Mouse (Mus musculus): ENCODE measurements around the gene Arf3. TPM values are rescaled to one million over a fixed set of nuclear protein-coding genes. Genes with fewer than 3 reads are reported as not detected.

The Arf3 gene
- polyA plus RNA-seq, 2 experiments: 6.6 to 16.4 TPM

- 61% methylated on average over 5 of the region's 5 CpGs for WGBS (ENCODE audit: insufficient replicate concordance)
- no peak overlapping the region for H3K9ac ChIP-seq (replicated peaks)
Measured at GRCm38 (mm10) chr15:98733976-98734566, 28.9 kb downstream of the Arf3 start.

GRCm38 (mm10) chr15:98733370-98733769 is 29.6 kb downstream of the Arf3 start:
- H3K4me1 ChIP-seq (replicated peaks; ENCODE audit: control insufficient read depth in 2 of 2, insufficient read depth in 2 of 2, low read length in 1 of 2): peaks cover 6 to 21% of the 10 kb centered on the region in 2 experiments; a peak in 3 of 4 replicates
- H3K27ac ChIP-seq: no peak overlapping the region
- no peaks in the 10 kb centered on the region for H3K9me3 ChIP-seq (ENCODE audit: control insufficient read depth, low read length)
- peaks cover 10% of the 10 kb centered on the region for H3K27me3 ChIP-seq (ENCODE audit: control insufficient read depth, insufficient read depth, low read length)
- H3K4me3 ChIP-seq (ENCODE audit: insufficient read depth in 1 of 2, low read depth in 2 of 2, low read length in 2 of 2): no peak overlapping the region
- DNase-seq (ENCODE audit: low read depth in 3 of 3, low spot score in 3 of 3) (peak in 1 of 3 experiments; percentile 38), ATAC-seq (ENCODE audit: insufficient read depth) (peak; percentile 58; the same call in 1 of the 2 replicates)
- TF ChIP-seq EP300 (IDR thresholded peaks at IDR 0.05; ENCODE audit: low read depth) (peak; percentile 17; the same call in 1 of the 2 replicates), CTCF (IDR thresholded peaks at IDR 0.05; ENCODE audit: low read depth) (no peak)
- no peak overlapping the region for H3K9ac ChIP-seq (replicated peaks)
- H3K36me3 ChIP-seq (replicated peaks; ENCODE audit: control insufficient read depth, insufficient read depth, low read depth): no peaks in the 10 kb centered on the region
- 12% methylated on average over 6 of the region's 6 CpGs for WGBS (ENCODE audit: insufficient replicate concordance)
- no peak overlapping the region for H3K4me2 ChIP-seq (ENCODE audit: low read depth)

More at GRCm38 (mm10) chr15:98733976-98734566, 28.9 kb downstream of the Arf3 start:
- Histone ChIP-seq H3K36me3 (replicated peaks; ENCODE audit: control insufficient read depth, insufficient read depth, low read depth) (no peaks in the 10 kb centered on the region), H3K4me3 (ENCODE audit: insufficient read depth in 1 of 2, low read depth in 2 of 2, low read length in 2 of 2) (no peak overlapping the region), H3K4me1 (replicated peaks; ENCODE audit: control insufficient read depth in 2 of 2, insufficient read depth in 2 of 2, low read length in 1 of 2) (peaks cover 6 to 18% of the 10 kb centered on the region in 2 experiments; a peak in 3 of 4 replicates), H3K27ac (no peak overlapping the region), H3K4me2 (ENCODE audit: low read depth) (no peak overlapping the region), H3K27me3 (ENCODE audit: control insufficient read depth, insufficient read depth, low read length) (peaks cover 3% of the 10 kb centered on the region), H3K9me3 (ENCODE audit: control insufficient read depth, low read length) (no peaks in the 10 kb centered on the region)
- DNase-seq (ENCODE audit: low read depth in 3 of 3, low spot score in 3 of 3): no peak
- ATAC-seq (ENCODE audit: insufficient read depth): no peak
- TF ChIP-seq EP300 (IDR thresholded peaks at IDR 0.05; ENCODE audit: low read depth): no peak
- no peak for TF ChIP-seq CTCF (IDR thresholded peaks at IDR 0.05; ENCODE audit: low read depth)

DNA sequence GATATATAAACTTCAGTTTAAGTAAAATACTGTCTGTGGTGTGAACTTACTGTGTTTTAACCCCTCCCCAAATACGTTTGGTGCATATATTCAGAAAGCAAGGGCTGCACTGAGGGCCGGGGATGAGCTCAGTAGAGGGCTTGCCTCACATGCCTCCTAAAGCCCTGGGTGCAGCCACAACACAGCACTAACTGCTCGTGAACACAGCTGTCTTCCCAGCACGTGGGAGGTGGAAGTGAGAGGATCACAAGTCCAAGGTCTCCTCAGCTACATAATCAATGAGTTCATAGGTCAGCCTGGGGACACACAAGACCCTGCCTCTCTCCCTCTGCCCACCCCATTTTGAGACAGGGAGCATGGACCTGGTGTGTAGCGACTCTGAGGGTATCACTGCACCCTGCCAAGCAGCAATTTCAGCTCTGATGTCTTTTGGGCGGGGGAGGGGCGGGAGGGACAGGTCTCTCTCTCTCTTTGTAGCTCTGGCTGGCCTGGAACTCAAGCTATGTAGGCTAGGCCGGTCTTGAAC is 30.9 kb downstream of the Arf3 start:
- TF ChIP-seq EP300 (IDR thresholded peaks at IDR 0.05; ENCODE audit: low read depth) (no peak), CTCF (IDR thresholded peaks at IDR 0.05; ENCODE audit: low read depth) (no peak)
- Histone ChIP-seq H3K27me3 (ENCODE audit: control insufficient read depth, insufficient read depth, low read length) (peaks cover 13% of the 10 kb centered on the region), H3K9me3 (ENCODE audit: control insufficient read depth, low read length) (no peaks in the 10 kb centered on the region), H3K4me2 (ENCODE audit: low read depth) (no peak overlapping the region), H3K9ac (replicated peaks) (no peak overlapping the region), H3K4me1 (replicated peaks; ENCODE audit: control insufficient read depth in 2 of 2, insufficient read depth in 2 of 2, low read length in 1 of 2) (peaks cover 6 to 26% of the 10 kb centered on the region in 2 experiments; a peak in 3 of 4 replicates), H3K27ac (no peak overlapping the region), H3K4me3 (ENCODE audit: insufficient read depth in 1 of 2, low read depth in 2 of 2, low read length in 2 of 2) (no peak overlapping the region), H3K36me3 (replicated peaks; ENCODE audit: control insufficient read depth, insufficient read depth, low read depth) (no peaks in the 10 kb centered on the region)
- DNase-seq (ENCODE audit: low read depth in 3 of 3, low spot score in 3 of 3) (no peak), ATAC-seq (ENCODE audit: insufficient read depth) (no peak)
- 46% methylated on average over 8 of the region's 8 CpGs for WGBS (ENCODE audit: insufficient replicate concordance)

GRCm38 (mm10) chr15:98730790-98731189 is 32.2 kb downstream of the Arf3 start:
- no peaks in the 10 kb centered on the region for H3K9me3 ChIP-seq (ENCODE audit: control insufficient read depth, low read length)
- H3K27ac ChIP-seq: no peak overlapping the region
- peaks cover 6 to 27% of the 10 kb centered on the region in 2 experiments; a peak in 3 of 4 replicates for H3K4me1 ChIP-seq (replicated peaks; ENCODE audit: control insufficient read depth in 2 of 2, insufficient read depth in 2 of 2, low read length in 1 of 2)
- no peak for TF ChIP-seq EP300 (IDR thresholded peaks at IDR 0.05; ENCODE audit: low read depth)
- TF ChIP-seq CTCF (IDR thresholded peaks at IDR 0.05; ENCODE audit: low read depth): no peak
- no peaks in the 10 kb centered on the region for H3K36me3 ChIP-seq (replicated peaks; ENCODE audit: control insufficient read depth, insufficient read depth, low read depth)
- DNase-seq (ENCODE audit: low read depth in 3 of 3, low spot score in 3 of 3) (no peak), ATAC-seq (ENCODE audit: insufficient read depth) (no peak)
- peaks cover 13% of the 10 kb centered on the region for H3K27me3 ChIP-seq (ENCODE audit: control insufficient read depth, insufficient read depth, low read length)
- no peak overlapping the region for H3K9ac ChIP-seq (replicated peaks)
- H3K4me3 ChIP-seq (ENCODE audit: insufficient read depth in 1 of 2, low read depth in 2 of 2, low read length in 2 of 2): no peak overlapping the region
- H3K4me2 ChIP-seq (ENCODE audit: low read depth): no peak overlapping the region
- 52% methylated on average over 6 of the region's 6 CpGs for WGBS (ENCODE audit: insufficient replicate concordance)

DNA sequence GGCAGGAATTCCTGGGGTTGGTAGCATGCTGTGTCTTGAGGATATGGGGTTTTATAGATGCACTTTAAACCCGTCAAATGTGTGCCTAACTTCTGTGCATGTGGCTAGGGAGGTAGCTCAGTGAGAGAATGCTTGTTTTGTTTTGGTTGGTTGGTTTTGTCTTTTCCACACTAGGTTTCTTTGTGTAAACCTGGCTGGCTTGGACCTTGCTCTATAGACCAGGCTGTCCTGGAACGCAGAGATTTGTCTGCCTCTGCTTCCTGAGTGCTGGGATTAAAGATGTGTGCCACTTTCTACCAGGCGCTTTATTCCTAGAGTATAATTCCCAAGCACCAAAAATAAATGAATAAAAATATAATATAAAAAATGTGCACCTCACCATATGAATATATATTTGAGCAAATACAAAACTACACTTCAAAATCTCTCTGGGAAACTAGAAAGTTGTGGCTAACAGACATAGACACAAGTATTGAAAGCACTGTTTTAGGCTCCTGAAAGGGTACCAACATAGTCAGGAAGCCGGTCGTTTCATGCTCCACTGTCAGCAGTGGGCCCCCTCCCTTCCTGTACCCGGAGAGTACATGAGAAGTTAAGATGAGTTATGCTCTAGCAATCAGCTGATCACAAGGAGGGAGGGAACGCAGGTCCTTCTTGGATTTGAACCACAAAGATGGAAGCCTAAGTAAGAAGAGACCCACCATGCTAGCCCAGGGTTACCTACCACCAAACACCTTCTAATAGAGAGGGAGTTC is 33.0 kb downstream of the Arf3 start:
- no peak overlapping the region for H3K27ac ChIP-seq
- peaks cover 13% of the 10 kb centered on the region for H3K27me3 ChIP-seq (ENCODE audit: control insufficient read depth, insufficient read depth, low read length)
- DNase-seq (ENCODE audit: low read depth in 3 of 3, low spot score in 3 of 3) (no peak), ATAC-seq (ENCODE audit: insufficient read depth) (no peak)
- no peak overlapping the region for H3K4me3 ChIP-seq (ENCODE audit: insufficient read depth in 1 of 2, low read depth in 2 of 2, low read length in 2 of 2)
- H3K4me2 ChIP-seq (ENCODE audit: low read depth): no peak overlapping the region
- H3K9ac ChIP-seq (replicated peaks): no peak overlapping the region
- peaks cover 6 to 27% of the 10 kb centered on the region in 2 experiments; a peak in 3 of 4 replicates for H3K4me1 ChIP-seq (replicated peaks; ENCODE audit: control insufficient read depth in 2 of 2, insufficient read depth in 2 of 2, low read length in 1 of 2)
- no peak for TF ChIP-seq CTCF (IDR thresholded peaks at IDR 0.05; ENCODE audit: low read depth)
- no peak for TF ChIP-seq EP300 (IDR thresholded peaks at IDR 0.05; ENCODE audit: low read depth)
- H3K36me3 ChIP-seq (replicated peaks; ENCODE audit: control insufficient read depth, insufficient read depth, low read depth): no peaks in the 10 kb centered on the region
- WGBS (ENCODE audit: insufficient replicate concordance): 31% methylated on average over 7 of the region's 7 CpGs
- H3K9me3 ChIP-seq (ENCODE audit: control insufficient read depth, low read length): no peaks in the 10 kb centered on the region
